Mouse (Mus musculus) kidney, adult 11 months (tissue): ENCODE results near the gene Lrp8.

Source experiments
- DNase-seq: peaks from one replicate; pipeline ENCODE4 v3.0.0; 2022

Gene Lrp8

GRCm38 (mm10) chr4:107849621-107850020 lies 47.6 kb downstream of the Lrp8 start:
- no peak for DNase-seq

GRCm38 (mm10) chr4:107850091-107850490 lies 48.0 kb downstream of the Lrp8 start:
- DNase-seq: peak; percentile 48

- DNase-seq: no peak
Observed at GRCm38 (mm10) chr4:107853333-107853732, 51.3 kb downstream of the Lrp8 start.

GRCm38 (mm10) chr4:107853836-107854235 lies 51.8 kb downstream of the Lrp8 start:
- DNase-seq: peak; percentile 38

- DNase-seq: no peak
Observed at GRCm38 (mm10) chr4:107856958-107857686, 55.1 kb downstream of the Lrp8 start.

- no peak for DNase-seq
Observed at GRCm38 (mm10) chr4:107858995-107859394, 56.9 kb downstream of the Lrp8 start.

GRCm38 (mm10) chr4:107864866-107865265 lies 62.8 kb downstream of the Lrp8 start:
- no peak for DNase-seq

GRCm38 (mm10) chr4:107879254-107880050 lies 77.4 kb downstream of the Lrp8 start, which contains the start of gene Magoh:
Magoh (plus strand) TSS chr4:107879755.
- peak; percentile 95 for DNase-seq

GRCm38 (mm10) chr4:107881631-107882030 lies 79.6 kb downstream of the Lrp8 start:
- DNase-seq: no peak

GRCm38 (mm10) chr4:107886371-107886770 lies 84.3 kb downstream of the Lrp8 start:
- no peak for DNase-seq

GRCm38 (mm10) chr4:107889385-107889730 lies 87.3 kb downstream of the Lrp8 start:
- no peak for DNase-seq

GRCm38 (mm10) chr4:107889731-107890432 lies 87.8 kb downstream of the Lrp8 start, which contains the start of gene 0610037L13Rik:
0610037L13Rik (plus strand) TSS chr4:107889813.
- peak; percentile 97 for DNase-seq

GRCm38 (mm10) chr4:107892663-107893062 lies 90.6 kb downstream of the Lrp8 start:
- DNase-seq: no peak

GRCm38 (mm10) chr4:107899211-107899927 lies 97.3 kb downstream of the Lrp8 start:
- no peak for DNase-seq

GRCm38 (mm10) chr4:107900206-107900605 lies 98.1 kb downstream of the Lrp8 start:
- DNase-seq: no peak

GRCm38 (mm10) chr4:107904252-107904651 lies 102.2 kb downstream of the Lrp8 start:
- no peak for DNase-seq

GRCm38 (mm10) chr4:107906561-107906960 lies 104.5 kb downstream of the Lrp8 start:
- DNase-seq: no peak

- DNase-seq: no peak
Observed at GRCm38 (mm10) chr4:107910020-107910419, 108.0 kb downstream of the Lrp8 start.

- DNase-seq: no peak
Observed at GRCm38 (mm10) chr4:107920336-107920735, 118.3 kb downstream of the Lrp8 start.

GRCm38 (mm10) chr4:107921152-107921695 lies 119.2 kb downstream of the Lrp8 start:
- DNase-seq: peak; percentile 69

GRCm38 (mm10) chr4:107921952-107922351 lies 119.9 kb downstream of the Lrp8 start:
- peak; percentile 85 for DNase-seq

GRCm38 (mm10) chr4:107923145-107923802 lies 121.2 kb downstream of the Lrp8 start, which contains the start of gene Cpt2:
Cpt2 (minus strand) TSS chr4:107923610.
- DNase-seq: peak; percentile 96
